Mouse (Mus musculus): ENCODE results near the gene Stradb.

The Stradb gene

DNA sequence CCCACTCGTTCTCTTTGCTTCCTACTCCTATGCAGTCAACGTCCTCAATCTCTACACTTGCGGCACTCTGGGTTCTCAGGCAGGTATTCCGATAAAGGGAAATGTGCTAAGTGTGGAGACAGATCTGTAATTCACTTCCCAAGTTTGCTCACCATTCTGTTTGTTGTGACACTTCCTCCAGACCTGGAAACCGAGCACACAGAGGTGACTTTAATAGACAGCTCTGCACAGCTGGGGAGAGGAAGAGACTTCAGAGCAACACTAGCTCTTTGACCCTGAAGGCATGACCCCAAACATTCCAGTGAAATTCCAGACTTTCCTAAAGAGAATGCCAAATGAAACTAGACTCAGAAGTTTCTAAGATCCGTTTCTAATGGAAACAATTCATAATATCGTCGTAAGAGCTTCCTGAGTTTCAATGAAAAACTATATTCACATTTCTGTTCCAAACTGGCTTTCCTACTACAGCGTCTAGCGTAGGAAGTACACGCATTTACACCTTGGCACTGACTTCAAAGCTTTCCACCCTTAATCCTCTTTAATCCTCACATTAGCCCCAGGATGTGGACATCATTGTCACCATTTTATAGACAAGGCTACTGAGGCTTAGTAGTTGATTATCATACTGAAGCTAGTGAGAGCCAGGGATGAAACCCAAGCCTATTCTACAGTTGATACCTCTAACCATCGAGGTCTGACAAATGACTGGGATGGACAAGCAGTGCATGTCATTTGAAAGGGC is 12.0 kb upstream of the Stradb start:
- peak; percentile 61 to 69 for DNase-seq

- DNase-seq: no peak
These were observed 10.9 kb upstream of the Stradb start for GRCm38 (mm10) chr1:58962418-58962817.

GRCm38 (mm10) chr1:58962865-58963264 is 10.5 kb upstream of the Stradb start:
- no peak for DNase-seq

DNA sequence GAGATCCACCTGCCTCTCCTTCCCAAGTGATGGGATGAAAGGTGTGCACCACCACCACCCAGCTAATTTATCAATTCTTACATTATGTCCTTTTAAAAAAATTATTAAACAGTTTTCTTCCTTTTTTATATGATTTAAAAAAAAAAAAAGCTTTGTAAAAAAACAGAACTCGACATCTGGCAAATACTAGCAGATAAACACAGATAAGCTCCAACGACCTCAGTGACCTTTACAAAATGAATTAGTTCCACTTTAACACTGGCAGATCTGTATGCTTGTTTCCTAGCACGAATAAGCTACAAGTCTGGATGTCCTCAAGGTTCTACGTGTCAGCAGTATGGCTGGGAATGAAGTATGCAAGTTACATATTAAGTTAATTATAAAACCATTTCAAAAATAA is 5.8 kb upstream of the Stradb start:
- no peak for DNase-seq

DNA sequence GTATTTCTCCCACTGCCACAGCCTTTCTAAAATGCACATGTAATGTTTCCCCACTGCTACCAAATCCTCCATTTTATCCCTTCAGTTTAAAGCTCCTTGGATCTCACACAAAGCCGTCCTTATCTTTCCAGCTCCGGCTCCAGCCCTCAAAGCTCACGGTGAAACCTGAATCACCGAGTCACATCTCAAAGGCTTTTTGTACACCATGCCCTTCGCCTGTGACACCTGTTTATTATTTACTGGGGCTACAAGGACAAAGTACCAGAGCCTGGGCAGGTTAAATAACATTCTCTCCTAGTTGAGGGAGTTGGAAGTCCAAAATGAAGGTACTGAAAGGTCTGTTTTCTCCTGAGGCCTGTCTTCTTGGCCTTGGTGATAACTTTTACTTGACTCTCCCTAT is 3.3 kb upstream of the Stradb start:
- peak; percentile 29 to 65 for DNase-seq

DNA sequence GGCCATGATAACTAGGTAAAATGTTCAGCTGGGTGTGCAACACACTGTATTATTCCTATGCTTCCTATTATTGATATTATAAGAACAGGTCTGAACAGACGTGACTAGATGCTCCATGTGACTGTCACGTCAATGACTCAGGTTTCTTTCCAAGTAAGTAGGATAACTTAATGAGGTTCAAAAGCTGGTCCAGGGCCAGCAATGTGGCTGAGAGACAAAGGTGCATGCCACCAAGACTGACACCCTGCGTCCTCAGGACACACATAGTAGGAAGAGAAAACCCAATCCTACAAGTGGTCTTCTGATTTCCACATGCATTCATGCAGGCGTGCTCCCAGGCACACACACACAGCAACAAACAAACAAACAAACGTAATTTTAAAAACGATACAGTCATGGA is 2.2 kb upstream of the Stradb start:
- DNase-seq: peak in 1 of 2 experiments; percentile 31

GRCm38 (mm10) chr1:58972851-58973365 is 414 bp upstream of the Stradb start:
- no peak for DNase-seq

- DNase-seq: no peak
These were observed 9.0 kb downstream of the Stradb start for GRCm38 (mm10) chr1:58982276-58982675.

DNA sequence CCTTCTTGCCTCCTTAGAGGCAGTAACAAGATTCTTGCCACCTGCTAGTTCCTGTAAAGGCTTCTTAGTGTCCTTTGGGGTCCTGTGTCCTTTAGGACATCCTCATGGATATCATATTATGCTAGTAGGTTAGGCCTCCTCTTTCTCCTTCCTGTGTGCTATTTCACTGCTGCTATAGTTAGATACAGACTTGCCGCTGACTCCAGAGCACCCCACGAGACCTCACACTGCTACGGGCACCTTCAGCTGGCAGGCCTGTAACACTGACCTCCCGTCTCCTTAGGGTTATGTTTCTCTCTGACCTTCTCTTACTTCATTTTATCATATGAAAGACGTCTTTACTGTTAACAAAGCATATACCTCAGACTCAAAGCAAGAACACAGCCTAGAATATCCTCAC is 11.3 kb downstream of the Stradb start:
- DNase-seq: no peak

DNA sequence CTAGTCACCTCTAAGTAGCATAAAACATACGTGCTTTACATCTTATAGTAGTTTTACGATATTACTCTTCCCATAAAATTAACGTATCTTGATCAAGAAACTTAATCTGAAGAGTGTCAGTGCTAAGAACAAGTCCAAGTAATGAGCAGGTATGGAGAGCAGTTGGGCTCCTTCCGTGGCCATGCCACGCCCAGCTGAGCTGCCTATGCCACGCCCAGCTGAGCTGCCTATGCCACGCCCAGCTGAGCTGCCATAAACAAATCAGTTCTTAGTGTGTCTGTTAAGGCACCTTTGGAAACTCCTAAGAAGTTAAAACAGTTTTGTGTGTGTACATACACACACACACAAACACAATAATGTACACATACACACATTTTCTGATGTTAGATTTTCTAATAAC is 19.8 kb downstream of the Stradb start:
- no peak for DNase-seq

GRCm38 (mm10) chr1:58993723-58994122 is 20.4 kb downstream of the Stradb start:
- DNase-seq: no peak

- no peak for DNase-seq
These were observed 22.0 kb downstream of the Stradb start for GRCm38 (mm10) chr1:58995313-58995712.

DNA sequence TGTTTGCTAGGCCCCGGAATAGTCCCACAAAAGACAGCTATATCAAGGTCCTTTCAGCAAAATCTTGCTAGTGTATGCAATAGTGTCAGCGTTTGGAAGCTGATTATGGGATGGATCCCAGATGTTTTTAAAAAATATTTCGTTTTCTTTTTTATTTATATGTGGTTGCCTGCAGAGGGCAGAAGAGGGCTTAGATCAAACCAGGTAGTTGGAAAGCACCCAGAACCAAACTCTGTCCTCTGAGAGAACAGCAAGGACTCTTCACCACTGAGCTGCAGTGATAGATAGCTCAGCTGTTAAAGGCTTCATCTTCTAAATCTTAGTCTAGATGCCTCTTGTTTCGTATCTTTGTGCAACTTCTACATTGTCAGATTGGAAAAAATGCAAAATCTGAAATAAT is 35.9 kb downstream of the Stradb start:
- peak; percentile 47 to 60 for DNase-seq

- peak in 1 of 2 experiments; percentile 45 for DNase-seq
These were observed 48.2 kb downstream of the Stradb start for GRCm38 (mm10) chr1:59021556-59021955.

GRCm38 (mm10) chr1:59037723-59038122 is 64.4 kb downstream of the Stradb start:
- no peak for DNase-seq
